Mouse (Mus musculus) T-helper 2 cell (primary cell): ENCODE data around the gene Atp8a1.

ENCODE experiments used
- in situ Hi-C: fragments of 300-600 bp; cut with MboI, MseI; formaldehyde crosslinking; loops from one replicate; pipeline ENCODE4 v1.15.1; 2025; ENCODE audit warnings: high pct_unique_total_duplicates

Gene Atp8a1

GRCm38 (mm10) chr5:67572552-67573155 is 274.6 kb downstream of the Atp8a1 start:
- in situ Hi-C loops, result no loop called here
